Mouse (Mus musculus) lung, postnatal 14 days (tissue): ENCODE measurements around the gene Olfr698.
"Not testable (repeated sequence)": the region's sequence is repeated elsewhere in the genome, so short reads cannot be mapped to it uniquely, and the experiment has no call there.

Source experiments
- DNase-seq: peaks from one replicate; pipeline ENCODE4 v3.0.0; 2021

The Olfr698 gene

GRCm38 (mm10) chr7:106755297-106755696 lies at the start of gene Olfr698:
Olfr698 (minus strand) TSS chr7:106755397.
- no peak for DNase-seq

DNA sequence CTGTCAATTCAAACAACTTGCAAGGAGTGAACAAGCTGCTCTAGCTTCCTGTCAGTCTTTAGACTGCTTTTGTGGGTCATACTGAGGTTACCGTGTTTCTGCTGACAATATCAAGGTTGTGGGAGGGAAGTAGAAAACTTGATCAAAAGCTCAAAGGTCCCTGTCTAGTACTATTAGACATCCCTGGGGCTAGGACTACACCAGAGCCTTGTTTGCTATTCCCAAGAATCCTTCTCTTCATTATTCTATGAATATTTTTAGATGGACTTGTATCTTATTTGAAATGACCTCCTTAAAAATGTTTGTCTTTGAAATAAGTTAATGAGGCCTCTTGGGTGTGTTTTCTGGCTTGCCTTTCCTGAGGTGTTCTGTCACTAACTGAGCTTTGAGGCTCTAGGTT lies 37.9 kb upstream of the Olfr698 start, which contains the start of gene Olfr699:
Gene Olfr699, minus strand, starts transcription at position 101 of the 400 bp plus-strand sequence.
- DNase-seq = no peak

DNA sequence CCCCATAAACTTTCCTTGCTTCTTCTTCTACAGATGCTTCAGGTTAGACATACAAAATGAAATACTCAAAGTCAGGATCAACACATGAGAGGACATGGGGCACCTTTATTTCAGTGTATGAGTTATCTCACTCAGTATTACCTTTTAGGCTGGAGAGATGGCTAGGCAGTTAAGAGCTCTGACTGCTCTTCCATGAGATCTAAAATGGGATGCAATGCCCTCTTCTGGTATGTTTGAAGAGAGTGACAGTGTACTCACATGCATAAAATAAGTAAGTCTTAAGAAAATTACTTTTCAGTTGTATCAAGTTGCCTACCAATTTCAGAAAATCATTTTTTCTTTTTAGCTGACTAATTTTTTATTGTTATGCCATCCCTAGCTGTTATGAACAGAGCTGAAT lies 33.1 kb upstream of the Olfr698 start:
- no peak for DNase-seq

DNA sequence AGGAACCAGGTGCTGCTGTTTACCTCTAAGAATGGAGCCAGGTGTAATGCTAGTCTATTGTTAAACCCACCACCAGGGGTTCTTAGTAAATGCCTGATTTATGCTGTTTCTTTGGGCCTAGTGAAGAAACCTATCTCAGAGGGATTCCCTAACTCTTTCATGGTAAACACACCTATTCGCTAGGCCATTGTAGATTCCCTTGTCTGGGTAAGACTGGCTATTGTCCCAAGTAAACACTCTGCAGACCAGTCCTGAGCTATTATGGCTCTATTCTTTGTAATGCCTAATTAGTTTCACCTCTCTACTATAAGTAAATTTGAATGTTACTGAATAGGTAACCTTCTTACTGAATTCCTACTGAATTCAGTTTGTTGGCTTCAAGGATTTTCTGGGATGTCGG lies 5.8 kb upstream of the Olfr698 start:
- DNase-seq = not testable (repeated sequence)

- no peak for DNase-seq
These were observed 3.6 kb upstream of the Olfr698 start for GRCm38 (mm10) chr7:106758800-106759199.

GRCm38 (mm10) chr7:106745811-106746210 lies 9.4 kb downstream of the Olfr698 start:
- no peak for DNase-seq

DNA sequence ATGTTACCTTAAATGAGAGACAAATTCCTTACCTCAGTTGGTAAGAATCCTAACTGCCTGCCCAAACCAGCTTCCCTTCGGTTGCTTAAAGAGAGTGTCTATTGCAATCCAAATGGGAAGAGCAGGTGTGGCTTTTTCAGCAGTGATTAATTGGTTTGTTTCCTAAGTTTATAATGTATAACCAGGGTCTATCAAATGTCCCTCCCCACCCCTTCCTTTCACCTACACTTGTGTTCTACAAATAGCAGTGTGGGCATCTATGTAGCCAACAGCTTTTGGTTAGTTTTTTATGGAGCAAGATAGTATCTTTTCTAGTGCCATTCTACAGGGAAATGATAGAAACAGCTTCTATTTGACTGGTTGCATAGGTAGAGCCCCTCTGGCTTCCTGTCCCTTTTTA lies 12.9 kb downstream of the Olfr698 start, which contains the start of gene Olfr697:
Gene Olfr697, minus strand, starts transcription at position 101 of the 400 bp plus-strand sequence.
- DNase-seq = no peak

- no peak for DNase-seq
These were observed 18.2 kb downstream of the Olfr698 start for GRCm38 (mm10) chr7:106737028-106737427.

DNA sequence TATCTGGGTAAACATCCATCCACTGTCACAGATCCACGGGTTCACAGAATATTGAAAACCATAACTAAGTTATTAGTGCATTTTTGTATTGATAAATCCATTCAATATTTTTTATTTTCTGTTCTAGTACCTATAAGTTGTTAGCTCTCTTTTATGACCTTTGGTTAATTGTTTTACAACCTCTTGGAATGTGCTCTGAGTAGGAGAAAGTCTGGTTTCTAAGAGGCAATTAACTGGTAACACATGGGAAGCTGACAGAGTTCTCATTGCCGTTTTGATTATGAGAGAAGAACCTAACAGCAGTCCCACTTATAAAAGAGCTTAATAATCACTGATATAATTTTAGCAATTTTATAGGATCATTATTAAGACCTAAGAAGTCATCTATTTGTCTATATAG lies 21.5 kb downstream of the Olfr698 start:
- no peak for DNase-seq

GRCm38 (mm10) chr7:106725654-106726053 lies 29.5 kb downstream of the Olfr698 start:
- DNase-seq = not testable (repeated sequence)

- DNase-seq = no peak
These were observed 38.9 kb downstream of the Olfr698 start, which contains the start of gene Olfr695 for GRCm38 (mm10) chr7:106716296-106716695. Olfr695 (minus strand) TSS chr7:106716396.

DNA sequence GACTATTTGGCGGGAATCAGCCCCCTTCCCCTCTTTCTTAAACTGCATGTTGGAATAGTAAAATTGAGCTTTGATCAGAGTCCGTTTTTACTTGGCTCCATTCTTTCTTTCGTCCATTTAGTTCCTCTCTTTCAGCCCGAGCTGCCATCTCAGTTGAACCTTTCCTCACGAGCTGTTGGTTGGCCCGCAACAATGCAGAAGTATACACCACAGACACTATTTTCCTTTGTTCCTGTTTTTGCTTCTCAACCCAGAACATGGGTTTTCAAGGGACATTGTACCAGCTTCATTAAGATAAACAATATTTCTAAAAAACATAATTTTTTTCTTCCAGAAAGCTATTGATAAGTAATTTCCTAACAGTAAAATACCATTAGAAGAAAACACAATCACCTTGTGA lies 43.7 kb downstream of the Olfr698 start:
- DNase-seq = no peak

- not testable (repeated sequence) for DNase-seq
These were observed 47.5 kb downstream of the Olfr698 start for GRCm38 (mm10) chr7:106707705-106708104.
